ENCODE assay signal across 20 mouse cellular contexts in the genomic region with DNA sequence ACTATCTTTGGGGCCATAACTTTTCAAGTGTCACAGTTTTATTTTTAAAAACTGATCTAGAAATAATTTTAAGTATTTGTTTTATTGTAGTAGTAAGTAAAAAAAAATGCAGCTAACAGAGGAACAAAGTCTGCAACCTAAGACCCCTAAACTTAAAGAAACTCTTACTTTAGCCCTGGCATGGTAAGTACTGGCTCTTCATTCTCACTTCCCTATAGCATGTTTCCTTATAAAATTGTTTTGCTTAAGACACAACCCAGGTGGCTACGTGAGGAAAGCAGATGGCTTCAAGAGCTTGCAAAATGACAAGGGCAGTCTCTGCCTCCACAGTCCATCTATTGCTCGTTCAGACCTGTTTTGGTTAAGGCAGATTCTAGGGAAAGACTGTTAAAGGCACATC. TPM values are rescaled to one million over a fixed set of nuclear protein-coding genes. Genes with fewer than 3 reads are reported as not detected.
"Had no signal": no experiment of that assay in that cellular context is flagged by ENCODE, and none has a peak within 500 bp of the region (broad histone marks: within the 10 kb centered on the region; RNA-seq: fewer than 3 reads in every experiment).

No protein-coding gene starts in this region.

- ATAC-seq: liver, embryonic 12.5 days; lung, postnatal 0 days; midbrain, embryonic 13.5 days; midbrain, embryonic 16.5 days had no signal

- H3K27me3 ChIP-seq: limb, embryonic 12.5 days; limb, embryonic 15.5 days; liver, embryonic 12.5 days; liver, embryonic 15.5 days; megakaryocyte, embryonic 14.5 days; midbrain, embryonic 13.5 days; neural tube, embryonic 13.5 days had no signal

- DNase-seq: kidney, adult 18-20 months; kidney, adult 9 months; kidney, postnatal 14 days; kidney, postnatal 4 days; left cerebral cortex, postnatal 4 days; lung, embryonic 14.5 days; thymus, postnatal 25 days had no signal

- H3K9me3 ChIP-seq: limb, embryonic 12.5 days; limb, embryonic 15.5 days; liver, embryonic 12.5 days; liver, embryonic 15.5 days; megakaryocyte, embryonic 14.5 days; midbrain, embryonic 10.5 days; midbrain, embryonic 13.5 days; neural tube, embryonic 13.5 days had no signal

- H3K4me1 ChIP-seq: liver, embryonic 12.5 days; liver, embryonic 15.5 days; midbrain, embryonic 10.5 days had no signal

- H3K4me2 ChIP-seq: limb, embryonic 12.5 days; limb, embryonic 15.5 days; liver, embryonic 12.5 days; liver, embryonic 15.5 days; lung, embryonic 14.5 days; midbrain, embryonic 13.5 days; neural tube, embryonic 13.5 days had no signal

- H3K9ac ChIP-seq: limb, embryonic 12.5 days; limb, embryonic 15.5 days; liver, embryonic 12.5 days; liver, embryonic 15.5 days; lung, embryonic 14.5 days; midbrain, embryonic 13.5 days; neural tube, embryonic 13.5 days had no signal

- H3K36me3 ChIP-seq: limb, embryonic 12.5 days; limb, embryonic 15.5 days; liver, embryonic 12.5 days; liver, embryonic 15.5 days; midbrain, embryonic 10.5 days; midbrain, embryonic 13.5 days; neural tube, embryonic 13.5 days had no signal

- H3K4me3 ChIP-seq: limb, embryonic 12.5 days; limb, embryonic 15.5 days; liver, embryonic 12.5 days; liver, embryonic 15.5 days; megakaryocyte, embryonic 14.5 days; midbrain, embryonic 10.5 days; midbrain, embryonic 13.5 days; myocyte; neural tube, embryonic 13.5 days had no signal

- H3K27ac ChIP-seq: limb, embryonic 12.5 days; limb, embryonic 15.5 days; liver, embryonic 12.5 days; liver, embryonic 15.5 days; macrophage; midbrain, embryonic 10.5 days; midbrain, embryonic 13.5 days; neural tube, embryonic 13.5 days; stomach, postnatal 0 days had no signal

RNA-seq across cellular contexts. Expression of a gene that starts 49.5 kb away (rescaled TPM):
- polyA plus RNA-seq: macrophage had no signal
